Mouse (Mus musculus): ENCODE data around the gene Rundc1. TPM values are rescaled to one million over a fixed set of nuclear protein-coding genes. Genes with fewer than 3 reads are reported as not detected.
"Not testable (repeated sequence)": the region's sequence is repeated elsewhere in the genome, so short reads cannot be mapped to it uniquely, and the experiment has no call there.

Rundc1 gene
- polyA plus RNA-seq, 1 experiment from 2014 or later, result 31.7 TPM

GRCm38 (mm10) chr11:101469155-101469554 is 44.3 kb downstream of the Rundc1 start:
- Histone ChIP-seq H3K9ac (replicated peaks) (peak overlapping the region; percentile 82; the same call in 1 of the 2 replicates), H3K4me1 (peaks cover 61% of the 10 kb centered on the region), H3K4me2 (replicated peaks) (peak overlapping the region; percentile 83), H3K9me3 (no peaks in the 10 kb centered on the region), H3K36me3 (no peaks in the 10 kb centered on the region), H3K27me3 (no peaks in the 10 kb centered on the region), H3K27ac (replicated peaks) (no peak overlapping the region), H3K4me3 (peak overlapping the region; percentile 79)
- 68% methylated on average over 4 of the region's 4 CpGs for WGBS
- no peak for ATAC-seq (replicated peaks)

GRCm38 (mm10) chr11:101470206-101470605 is 45.3 kb downstream of the Rundc1 start:
- Histone ChIP-seq H3K27me3 (no peaks in the 10 kb centered on the region), H3K4me3 (peak overlapping the region; percentile 11), H3K27ac (replicated peaks) (no peak overlapping the region), H3K9ac (replicated peaks) (0 out of 2 replicates have a peak overlapping the region, but pooled peaks have one; percentile 2), H3K4me2 (replicated peaks) (peak overlapping the region; percentile 31), H3K9me3 (no peaks in the 10 kb centered on the region), H3K36me3 (no peaks in the 10 kb centered on the region), H3K4me1 (peaks cover 55% of the 10 kb centered on the region)
- no peak for ATAC-seq (replicated peaks)
- WGBS, result 9% methylated on average over 7 of the region's 7 CpGs

DNA sequence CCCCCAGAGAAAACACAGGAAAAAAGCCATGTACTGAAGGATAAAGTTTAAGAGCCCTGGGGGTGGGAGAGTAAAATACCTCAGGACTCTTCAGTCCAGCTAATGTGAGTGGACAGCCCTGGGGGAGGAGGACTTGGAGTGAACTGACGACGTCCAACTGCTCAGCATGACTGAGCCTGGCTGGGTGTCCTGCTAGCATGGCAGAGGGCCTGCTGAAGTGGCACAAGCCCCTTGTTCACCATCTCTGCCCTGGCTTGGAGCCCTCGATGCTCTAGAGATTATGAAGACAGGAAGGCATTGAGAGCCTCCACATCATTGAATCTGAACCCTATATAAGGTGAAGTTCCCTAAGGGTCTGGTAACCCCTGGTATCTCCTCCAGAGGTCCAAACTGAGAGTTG is 47.0 kb downstream of the Rundc1 start:
- peaks cover 47% of the 10 kb centered on the region for H3K4me1 ChIP-seq
- no peak overlapping the region for H3K27ac ChIP-seq (replicated peaks)
- no peaks in the 10 kb centered on the region for H3K36me3 ChIP-seq
- ATAC-seq (replicated peaks), result no peak
- H3K4me3 ChIP-seq, result no peak overlapping the region
- H3K27me3 ChIP-seq, result no peaks in the 10 kb centered on the region
- no peak overlapping the region for H3K4me2 ChIP-seq (replicated peaks)
- no peak overlapping the region for H3K9ac ChIP-seq (replicated peaks)
- 72% methylated on average over 3 of the region's 3 CpGs for WGBS
- no peaks in the 10 kb centered on the region for H3K9me3 ChIP-seq

- H3K4me1 ChIP-seq, result peaks cover 46% of the 10 kb centered on the region
- no peaks in the 10 kb centered on the region for H3K9me3 ChIP-seq
- no peaks in the 10 kb centered on the region for H3K36me3 ChIP-seq
- 0 out of 2 replicates have a peak overlapping the region, but pooled peaks have one; percentile 14 for H3K9ac ChIP-seq (replicated peaks)
- no peak overlapping the region for H3K27ac ChIP-seq (replicated peaks)
- no peak overlapping the region for H3K4me2 ChIP-seq (replicated peaks)
- no peak overlapping the region for H3K4me3 ChIP-seq
- H3K27me3 ChIP-seq, result no peaks in the 10 kb centered on the region
- ATAC-seq (replicated peaks), result no peak
- 57% methylated on average over 6 of the region's 7 CpGs for WGBS
These were observed 47.5 kb downstream of the Rundc1 start for GRCm38 (mm10) chr11:101472336-101472735.

- not testable (repeated sequence) for H3K27me3 ChIP-seq; H3K4me3 ChIP-seq; H3K9me3 ChIP-seq; H3K4me2 ChIP-seq (replicated peaks); H3K36me3 ChIP-seq; H3K27ac ChIP-seq (replicated peaks); H3K9ac ChIP-seq (replicated peaks); ATAC-seq (replicated peaks)
- 93% methylated on average over 1 of the region's 1 CpGs for WGBS
- peaks cover 51% of the 10 kb centered on the region for H3K4me1 ChIP-seq
These were observed 48.8 kb downstream of the Rundc1 start for GRCm38 (mm10) chr11:101473686-101474085.

GRCm38 (mm10) chr11:101474298-101474697 is 49.4 kb downstream of the Rundc1 start:
- WGBS, result 42% methylated on average over 5 of the region's 5 CpGs
- Histone ChIP-seq H3K27ac (replicated peaks) (no peak overlapping the region), H3K36me3 (no peaks in the 10 kb centered on the region), H3K4me2 (replicated peaks) (no peak overlapping the region), H3K4me1 (peaks cover 51% of the 10 kb centered on the region), H3K9me3 (no peaks in the 10 kb centered on the region), H3K27me3 (no peaks in the 10 kb centered on the region), H3K9ac (replicated peaks) (no peak overlapping the region), H3K4me3 (no peak overlapping the region)
- no peak for ATAC-seq (replicated peaks)

DNA sequence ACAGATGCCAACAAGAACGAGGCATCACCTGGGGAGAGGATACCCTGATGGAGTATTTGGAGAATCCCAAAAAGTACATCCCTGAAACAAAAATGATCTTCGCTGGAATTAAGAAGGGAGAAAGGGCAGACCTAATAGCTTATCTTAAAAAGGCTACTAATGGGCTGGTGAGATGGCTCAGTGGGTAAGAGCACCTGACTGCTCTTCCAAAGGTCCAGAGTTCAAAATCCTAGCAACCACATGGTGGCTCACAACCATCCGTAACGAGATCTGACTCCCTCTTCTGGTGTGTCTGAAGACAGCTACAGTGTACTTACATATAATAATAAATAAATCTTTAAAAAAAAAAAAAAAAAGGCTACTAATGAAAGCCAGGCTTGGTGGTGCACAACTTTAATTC is 51.5 kb downstream of the Rundc1 start:
- H3K27ac ChIP-seq (replicated peaks), result 0 out of 2 replicates have a peak overlapping the region, but pooled peaks have one; percentile 93
- not testable (repeated sequence) for H3K9ac ChIP-seq (replicated peaks); ATAC-seq (replicated peaks); H3K36me3 ChIP-seq; H3K4me2 ChIP-seq (replicated peaks); H3K4me3 ChIP-seq; H3K9me3 ChIP-seq; H3K27me3 ChIP-seq
- H3K4me1 ChIP-seq, result peaks cover 48% of the 10 kb centered on the region
- WGBS, result 76% methylated on average over 4 of the region's 4 CpGs

- H3K27ac ChIP-seq (replicated peaks), result peak overlapping the region; percentile 93
- H3K27me3 ChIP-seq, result no peaks in the 10 kb centered on the region
- 13% methylated on average over 4 of the region's 4 CpGs for WGBS
- no peak overlapping the region for H3K4me3 ChIP-seq
- no peak overlapping the region for H3K9ac ChIP-seq (replicated peaks)
- no peak overlapping the region for H3K4me2 ChIP-seq (replicated peaks)
- ATAC-seq (replicated peaks), result peak; percentile 60
- H3K9me3 ChIP-seq, result no peaks in the 10 kb centered on the region
- H3K36me3 ChIP-seq, result no peaks in the 10 kb centered on the region
- H3K4me1 ChIP-seq, result peaks cover 42% of the 10 kb centered on the region
These were observed 52.3 kb downstream of the Rundc1 start for GRCm38 (mm10) chr11:101477194-101477551.

DNA sequence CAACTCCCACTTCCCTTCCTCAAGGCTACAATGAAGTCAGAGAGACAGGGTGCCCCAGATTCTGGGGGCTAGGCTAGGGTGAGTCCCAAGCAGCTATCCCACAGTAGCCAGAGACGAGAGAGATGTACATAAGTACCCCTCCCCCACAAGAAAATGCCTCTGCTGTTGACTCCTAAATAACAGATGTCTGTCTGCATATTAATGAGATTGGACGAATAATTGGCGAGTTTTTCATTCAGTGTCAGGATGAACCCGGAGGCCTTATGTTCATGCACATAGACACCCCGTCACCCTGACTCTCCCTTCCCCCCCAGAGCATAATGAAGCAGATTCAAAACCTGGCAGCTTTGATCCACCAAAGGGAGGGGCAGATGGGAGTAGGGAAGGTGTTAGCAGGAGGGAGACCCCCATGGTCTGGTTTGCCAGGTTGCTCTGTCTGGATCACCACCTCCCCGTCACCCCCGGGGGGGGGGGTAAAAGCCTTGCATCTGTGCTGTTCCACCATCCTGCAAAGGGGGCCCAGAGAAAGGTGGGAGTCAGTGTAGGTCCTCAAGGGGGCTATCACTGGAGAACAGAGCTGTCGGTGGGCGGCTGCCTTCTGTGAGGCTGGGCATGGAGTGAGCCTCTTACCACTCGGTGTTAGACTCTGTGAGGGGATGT is 52.8 kb downstream of the Rundc1 start:
- H3K4me2 ChIP-seq (replicated peaks), result no peak overlapping the region
- H3K27me3 ChIP-seq, result no peaks in the 10 kb centered on the region
- H3K36me3 ChIP-seq, result no peaks in the 10 kb centered on the region
- H3K9ac ChIP-seq (replicated peaks), result no peak overlapping the region
- ATAC-seq (replicated peaks), result peak; percentile 94
- WGBS, result 11% methylated on average over 10 of the region's 10 CpGs
- H3K4me1 ChIP-seq, result peaks cover 37% of the 10 kb centered on the region
- H3K9me3 ChIP-seq, result no peaks in the 10 kb centered on the region
- H3K27ac ChIP-seq (replicated peaks), result peak overlapping the region; percentile 93
- no peak overlapping the region for H3K4me3 ChIP-seq

DNA sequence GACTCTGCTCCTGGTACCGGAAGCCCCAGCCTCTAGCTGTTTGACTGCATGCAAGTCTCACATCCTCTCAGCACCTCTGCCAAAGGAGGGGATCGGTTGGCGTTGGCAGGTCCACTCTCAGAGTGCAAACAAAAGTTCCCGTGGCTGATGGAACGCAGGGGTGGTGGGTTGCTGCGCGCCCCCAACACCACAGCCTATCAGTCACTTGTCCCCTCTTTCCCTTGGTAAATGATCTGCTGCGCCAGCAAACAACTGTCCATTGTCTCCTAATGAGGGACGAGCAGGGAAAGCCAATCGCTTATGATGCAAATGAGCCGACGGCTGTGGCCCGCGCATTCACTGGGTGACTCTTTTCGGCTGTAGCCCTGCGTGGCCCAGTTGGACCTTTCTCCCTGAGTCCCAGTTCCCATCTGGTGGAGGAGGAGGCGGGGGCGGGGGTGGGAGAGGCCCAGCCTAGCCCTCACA is 54.3 kb downstream of the Rundc1 start:
- peak overlapping the region; percentile 22 for H3K4me2 ChIP-seq (replicated peaks)
- peak overlapping the region; percentile 93 for H3K27ac ChIP-seq (replicated peaks)
- H3K4me1 ChIP-seq, result peaks cover 37% of the 10 kb centered on the region
- no peak overlapping the region for H3K9ac ChIP-seq (replicated peaks)
- ATAC-seq (replicated peaks), result no peak
- H3K27me3 ChIP-seq, result no peaks in the 10 kb centered on the region
- H3K4me3 ChIP-seq, result no peak overlapping the region
- H3K36me3 ChIP-seq, result no peaks in the 10 kb centered on the region
- 2% methylated on average over 18 of the region's 18 CpGs for WGBS
- H3K9me3 ChIP-seq, result no peaks in the 10 kb centered on the region

- no peak overlapping the region for H3K4me2 ChIP-seq (replicated peaks)
- no peak overlapping the region for H3K27ac ChIP-seq (replicated peaks)
- H3K36me3 ChIP-seq, result no peaks in the 10 kb centered on the region
- no peak for ATAC-seq (replicated peaks)
- H3K9ac ChIP-seq (replicated peaks), result no peak overlapping the region
- no peak overlapping the region for H3K4me3 ChIP-seq
- H3K27me3 ChIP-seq, result no peaks in the 10 kb centered on the region
- no peaks in the 10 kb centered on the region for H3K9me3 ChIP-seq
- peaks cover 39% of the 10 kb centered on the region for H3K4me1 ChIP-seq
- 78% methylated on average over 6 of the region's 6 CpGs for WGBS
These were observed 56.0 kb downstream of the Rundc1 start for GRCm38 (mm10) chr11:101480912-101481311.

DNA sequence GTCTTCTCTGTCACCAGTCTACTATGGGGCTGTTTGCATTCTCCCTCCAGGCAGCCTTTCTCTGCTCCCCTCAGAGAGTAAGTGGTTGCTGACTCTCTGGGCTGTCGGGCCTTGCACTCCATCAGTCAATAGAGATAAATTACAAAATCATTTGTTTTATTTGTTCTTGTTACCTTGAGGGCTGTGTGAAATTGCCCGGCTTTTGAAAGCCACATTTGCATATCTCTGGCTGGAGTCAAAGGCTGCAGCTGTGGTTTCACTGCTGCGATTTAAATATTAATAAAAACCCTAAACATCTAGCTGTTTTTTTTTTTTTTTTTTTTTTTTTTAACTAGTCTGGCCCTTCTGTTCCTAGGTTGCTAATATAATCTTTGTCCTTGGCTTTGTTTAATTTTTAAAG is 58.9 kb downstream of the Rundc1 start:
- Histone ChIP-seq H3K9ac (replicated peaks) (no peak overlapping the region), H3K4me3 (no peak overlapping the region), H3K4me2 (replicated peaks) (no peak overlapping the region), H3K36me3 (no peaks in the 10 kb centered on the region), H3K4me1 (peaks cover 23% of the 10 kb centered on the region), H3K27me3 (no peaks in the 10 kb centered on the region), H3K27ac (replicated peaks) (peak overlapping the region; percentile 65), H3K9me3 (no peaks in the 10 kb centered on the region)
- ATAC-seq (replicated peaks), result no peak; the same call in 1 of the 2 replicates
- 28% methylated on average over 3 of the region's 3 CpGs for WGBS

- Histone ChIP-seq H3K9me3 (no peaks in the 10 kb centered on the region), H3K36me3 (no peaks in the 10 kb centered on the region), H3K27me3 (no peaks in the 10 kb centered on the region), H3K4me3 (no peak overlapping the region), H3K9ac (replicated peaks) (no peak overlapping the region), H3K4me1 (peaks cover 19% of the 10 kb centered on the region), H3K27ac (replicated peaks) (peak overlapping the region; percentile 65), H3K4me2 (replicated peaks) (no peak overlapping the region)
- WGBS, result 74% methylated on average over 6 of the region's 6 CpGs
- ATAC-seq (replicated peaks), result no peak
These were observed 59.4 kb downstream of the Rundc1 start for GRCm38 (mm10) chr11:101484245-101484644.
